Mouse (Mus musculus) embryonic stem cell, embryonic (primary cell): ENCODE data around the gene Tbx2.

Source experiments
- CTCF ChIA-PET, 4 experiments: fragments of 300-600 bp in 2 of 4; fragments of 350-600 bp in 2 of 4; sonication (Branson Sonifier 250); formaldehyde crosslinking; loops; one replicate each; lab custom pipeline; 2022; ENCODE audit warnings: inconsistent platforms in 2 of 4; lab: Charles Lee
- POLR2A ChIA-PET, 4 experiments: fragments of 300-600 bp in 2 of 4; fragments of 350-600 bp in 2 of 4; sonication (Branson Sonifier 250); formaldehyde crosslinking; loops; one replicate each; lab custom pipeline; 2022; ENCODE audit warnings: antibody characterized with exemption in 4 of 4, inconsistent platforms in 1 of 4; lab: Charles Lee

Tbx2 gene

GRCm38 (mm10) chr11:85832231-85832924, at the start of gene Tbx2:
Tbx2 (plus strand) TSS chr11:85832551.
- ChIA-PET CTCF (interaction anchor here in 2 of 4 experiments (1.0 to 4.9 kb wide), 4 partner anchors 9 to 11 kb away, joined by 3 to 22 read pairs (median 12); no protein-coding TSS in a partner anchor), POLR2A (interaction anchor here in 1 of 4 experiments (1.3 kb wide), 1 partner anchor 11 kb away, joined by 5 read pairs; no protein-coding TSS in a partner anchor)

- ChIA-PET POLR2A (interaction anchor here in 2 of 4 experiments (0.7 to 1.9 kb wide), 2 partner anchors 11 to 78 kb away, joined by 3 to 4 read pairs; no protein-coding TSS in a partner anchor), CTCF (interaction anchor here in 1 of 4 experiments (0.6 kb wide), 1 partner anchor 65 kb away, joined by 10 read pairs; no protein-coding TSS in a partner anchor)
These were observed 46.1 kb upstream of the Tbx2 start for GRCm38 (mm10) chr11:85786113-85786718.

GRCm38 (mm10) chr11:85789750-85790149, 42.6 kb upstream of the Tbx2 start:
- ChIA-PET POLR2A (no interaction called here), CTCF (no interaction called here)

- ChIA-PET POLR2A (no interaction called here), CTCF (no interaction called here)
These were observed 42.1 kb upstream of the Tbx2 start for GRCm38 (mm10) chr11:85790267-85790666.

GRCm38 (mm10) chr11:85791212-85791611, 41.1 kb upstream of the Tbx2 start:
- CTCF ChIA-PET: no interaction called here
- POLR2A ChIA-PET: interaction anchor here in 1 of 4 experiments (0.5 kb wide), 1 partner anchor 1877 kb away, joined by 3 read pairs; no protein-coding TSS in a partner anchor

- ChIA-PET POLR2A (interaction anchor here in 1 of 4 experiments (0.6 kb wide), 1 partner anchor 753 kb away, joined by 8 read pairs; no protein-coding TSS in a partner anchor), CTCF (interaction anchor here in 2 of 4 experiments (0.6 kb wide), 2 partner anchors 29 to 86 kb away, joined by 4 to 5 read pairs; no protein-coding TSS in a partner anchor)
These were observed 39.7 kb upstream of the Tbx2 start for GRCm38 (mm10) chr11:85792534-85793215.

- ChIA-PET CTCF (no interaction called here), POLR2A (interaction anchor here in 1 of 4 experiments (1.3 to 1.5 kb wide), 2 partner anchors 11 to 34 kb away, joined by 4 read pairs; no protein-coding TSS in a partner anchor)
These were observed 32.9 kb upstream of the Tbx2 start for GRCm38 (mm10) chr11:85799456-85799855.

GRCm38 (mm10) chr11:85799856-85800255, 32.5 kb upstream of the Tbx2 start:
- ChIA-PET CTCF (interaction anchor here in 1 of 4 experiments (0.5 kb wide), 1 partner anchor 275 kb away, joined by 9 read pairs; no protein-coding TSS in a partner anchor), POLR2A (interaction anchor here in 2 of 4 experiments (0.6 to 1.5 kb wide), 2 partner anchors 11 to 185 kb away, joined by 3 to 4 read pairs; no protein-coding TSS in a partner anchor)

GRCm38 (mm10) chr11:85800380-85800779, 32.0 kb upstream of the Tbx2 start:
- CTCF ChIA-PET: interaction anchor here in 1 of 4 experiments (0.5 kb wide), 1 partner anchor 275 kb away, joined by 9 read pairs; no protein-coding TSS in a partner anchor
- POLR2A ChIA-PET: interaction anchor here in 2 of 4 experiments (0.6 to 1.5 kb wide), 2 partner anchors 10 to 186 kb away, joined by 3 to 4 read pairs; no protein-coding TSS in a partner anchor

GRCm38 (mm10) chr11:85804048-85804447, 28.3 kb upstream of the Tbx2 start:
- ChIA-PET POLR2A (no interaction called here), CTCF (interaction anchor here in 1 of 4 experiments (0.9 kb wide), 1 partner anchor 38 kb away, joined by 3 read pairs; no protein-coding TSS in a partner anchor)

- ChIA-PET CTCF (interaction anchor here in 3 of 4 experiments (0.5 to 1.8 kb wide), 4 partner anchors 17 to 446 kb away, joined by 3 to 5 read pairs (median 4); no protein-coding TSS in a partner anchor), POLR2A (interaction anchor here in 1 of 4 experiments (0.6 kb wide), 2 partner anchors 25 to 111 kb away, joined by 3 read pairs; no protein-coding TSS in a partner anchor)
These were observed 26.6 kb upstream of the Tbx2 start for GRCm38 (mm10) chr11:85805779-85806178.

- ChIA-PET POLR2A (interaction anchor here in 2 of 4 experiments (0.7 to 0.8 kb wide), 2 partner anchors 11 to 35 kb away, joined by 3 to 4 read pairs; no protein-coding TSS in a partner anchor), CTCF (interaction anchor here in 2 of 4 experiments (1.5 to 1.6 kb wide), 2 partner anchors 15 to 16 kb away, joined by 3 read pairs; no protein-coding TSS in a partner anchor)
These were observed 25.0 kb upstream of the Tbx2 start for GRCm38 (mm10) chr11:85807353-85807752.

- POLR2A ChIA-PET: interaction anchor here in 1 of 4 experiments (1.0 kb wide), 1 partner anchor 12 kb away, joined by 4 read pairs; no protein-coding TSS in a partner anchor
- CTCF ChIA-PET: interaction anchor here in 2 of 4 experiments (0.7 to 1.3 kb wide), 2 partner anchors 11 to 13 kb away, joined by 3 to 4 read pairs; no protein-coding TSS in a partner anchor
These were observed 21.1 kb upstream of the Tbx2 start for GRCm38 (mm10) chr11:85811229-85811628.

- ChIA-PET CTCF (interaction anchor here in 2 of 4 experiments (0.7 to 1.3 kb wide), 2 partner anchors 11 to 12 kb away, joined by 3 to 4 read pairs; no protein-coding TSS in a partner anchor), POLR2A (no interaction called here)
These were observed 20.7 kb upstream of the Tbx2 start for GRCm38 (mm10) chr11:85811676-85812075.

- POLR2A ChIA-PET: interaction anchor here in 1 of 4 experiments (0.5 kb wide), 1 partner anchor 35 kb away, joined by 3 read pairs; no protein-coding TSS in a partner anchor
- CTCF ChIA-PET: no interaction called here
These were observed 20.0 kb upstream of the Tbx2 start for GRCm38 (mm10) chr11:85812201-85812966.

GRCm38 (mm10) chr11:85814678-85815077, 17.7 kb upstream of the Tbx2 start:
- CTCF ChIA-PET: no interaction called here

GRCm38 (mm10) chr11:85816471-85816870, 15.9 kb upstream of the Tbx2 start:
- POLR2A ChIA-PET: interaction anchor here in 1 of 4 experiments (1.5 kb wide), 1 partner anchor 106 kb away, joined by 3 read pairs; no protein-coding TSS in a partner anchor
- CTCF ChIA-PET: no interaction called here

More at GRCm38 (mm10) chr11:85814678-85815077, 17.7 kb upstream of the Tbx2 start:
- POLR2A ChIA-PET: no interaction called here
